Mouse (Mus musculus) kidney, adult 18-20 months (tissue): ENCODE data around the gene Cnih1.
"Not testable (repeated sequence)": the region's sequence is repeated elsewhere in the genome, so short reads cannot be mapped to it uniquely, and the experiment has no call there.

ENCODE experiments used
- DNase-seq: peaks from one replicate; pipeline ENCODE4 v3.0.0; 2021

The Cnih1 gene

GRCm38 (mm10) chr14:46787454-46787786 is 791 bp downstream of the Cnih1 start:
- DNase-seq, result no peak

- DNase-seq, result no peak
Observed at GRCm38 (mm10) chr14:46785247-46785646, 3.0 kb downstream of the Cnih1 start.

- DNase-seq, result no peak
Observed at GRCm38 (mm10) chr14:46783327-46783926, 4.8 kb downstream of the Cnih1 start.

- no peak for DNase-seq
Observed at GRCm38 (mm10) chr14:46782187-46782828, 5.9 kb downstream of the Cnih1 start.

- no peak for DNase-seq
Observed at GRCm38 (mm10) chr14:46781086-46781485, 7.1 kb downstream of the Cnih1 start.

- no peak for DNase-seq
Observed at GRCm38 (mm10) chr14:46779217-46779616, 9.0 kb downstream of the Cnih1 start.

- no peak for DNase-seq
Observed at GRCm38 (mm10) chr14:46778756-46779155, 9.5 kb downstream of the Cnih1 start.

GRCm38 (mm10) chr14:46770036-46770435 is 18.2 kb downstream of the Cnih1 start:
- no peak for DNase-seq

GRCm38 (mm10) chr14:46767116-46767515 is 21.1 kb downstream of the Cnih1 start:
- no peak for DNase-seq

- no peak for DNase-seq
Observed at GRCm38 (mm10) chr14:46761186-46761585, 27.0 kb downstream of the Cnih1 start.

- peak; percentile 93 for DNase-seq
Observed at GRCm38 (mm10) chr14:46760355-46761029, 27.7 kb downstream of the Cnih1 start, which contains the start of gene Cdkn3. TSS of gene Cdkn3 (plus strand) at chr14:46760541.

GRCm38 (mm10) chr14:46759970-46760354 is 28.2 kb downstream of the Cnih1 start:
- DNase-seq, result no peak

- no peak for DNase-seq
Observed at GRCm38 (mm10) chr14:46757736-46758135, 30.5 kb downstream of the Cnih1 start.

- no peak for DNase-seq
Observed at GRCm38 (mm10) chr14:46755851-46756250, 32.4 kb downstream of the Cnih1 start.

GRCm38 (mm10) chr14:46754371-46754770 is 33.8 kb downstream of the Cnih1 start:
- DNase-seq, result peak; percentile 15

GRCm38 (mm10) chr14:46745413-46745812 is 42.8 kb downstream of the Cnih1 start:
- no peak for DNase-seq

- no peak for DNase-seq
Observed at GRCm38 (mm10) chr14:46742674-46743073, 45.5 kb downstream of the Cnih1 start.

GRCm38 (mm10) chr14:46737346-46737745 is 50.9 kb downstream of the Cnih1 start:
- DNase-seq, result not testable (repeated sequence)

- DNase-seq, result no peak
Observed at GRCm38 (mm10) chr14:46736366-46736765, 51.8 kb downstream of the Cnih1 start.

- no peak for DNase-seq
Observed at GRCm38 (mm10) chr14:46734761-46735455, 53.3 kb downstream of the Cnih1 start.

- no peak for DNase-seq
Observed at GRCm38 (mm10) chr14:46734262-46734661, 53.9 kb downstream of the Cnih1 start.

- peak; percentile 15 for DNase-seq
Observed at GRCm38 (mm10) chr14:46725743-46726142, 62.5 kb downstream of the Cnih1 start.
